Mouse (Mus musculus): Measurements from ENCODE around the gene Rapgef1.
A peak's percentile ranks its signal among the peaks of the same experiment; 100 is the strongest.

Gene Rapgef1

GRCm38 (mm10) chr2:29672746-29673536 is 53.4 kb downstream of the Rapgef1 start:
- DNase-seq = no peak

- DNase-seq = no peak
Observed at GRCm38 (mm10) chr2:29674087-29674486, 54.6 kb downstream of the Rapgef1 start.

- DNase-seq = no peak
Observed at GRCm38 (mm10) chr2:29674545-29674944, 55.0 kb downstream of the Rapgef1 start.

GRCm38 (mm10) chr2:29675846-29676245 is 56.3 kb downstream of the Rapgef1 start:
- no peak for DNase-seq

GRCm38 (mm10) chr2:29676513-29676912 is 57.0 kb downstream of the Rapgef1 start:
- no peak for DNase-seq

GRCm38 (mm10) chr2:29677842-29678241 is 58.3 kb downstream of the Rapgef1 start:
- peak; percentile 25 for DNase-seq

GRCm38 (mm10) chr2:29678524-29678923 is 59.0 kb downstream of the Rapgef1 start:
- DNase-seq = no peak

- DNase-seq = no peak
Observed at GRCm38 (mm10) chr2:29679710-29680584, 60.4 kb downstream of the Rapgef1 start.

- no peak for DNase-seq
Observed at GRCm38 (mm10) chr2:29683261-29683999, 63.9 kb downstream of the Rapgef1 start.

GRCm38 (mm10) chr2:29684498-29684897 is 65.0 kb downstream of the Rapgef1 start:
- DNase-seq = no peak

GRCm38 (mm10) chr2:29689014-29689413 is 69.5 kb downstream of the Rapgef1 start:
- DNase-seq = no peak

- DNase-seq = no peak
Observed at GRCm38 (mm10) chr2:29689495-29689894, 70.0 kb downstream of the Rapgef1 start.

GRCm38 (mm10) chr2:29691068-29691467 is 71.5 kb downstream of the Rapgef1 start:
- no peak for DNase-seq

GRCm38 (mm10) chr2:29691507-29691906 is 72.0 kb downstream of the Rapgef1 start:
- DNase-seq = peak; percentile 26

- no peak for DNase-seq
Observed at GRCm38 (mm10) chr2:29692192-29692591, 72.7 kb downstream of the Rapgef1 start.

GRCm38 (mm10) chr2:29696207-29696800 is 76.8 kb downstream of the Rapgef1 start:
- DNase-seq = no peak

GRCm38 (mm10) chr2:29698421-29699290 is 79.1 kb downstream of the Rapgef1 start:
- no peak for DNase-seq

GRCm38 (mm10) chr2:29700898-29701297 is 81.4 kb downstream of the Rapgef1 start:
- no peak for DNase-seq

GRCm38 (mm10) chr2:29701393-29701792 is 81.9 kb downstream of the Rapgef1 start:
- no peak for DNase-seq

GRCm38 (mm10) chr2:29702189-29702588 is 82.7 kb downstream of the Rapgef1 start:
- DNase-seq = no peak

Data from lung, postnatal 14 days (tissue).